Mouse (Mus musculus) hindbrain, embryonic 15.5 days (tissue): ENCODE data around the gene Defb42. TPM values are rescaled to one million over a fixed set of nuclear protein-coding genes. Genes with fewer than 3 reads are reported as not detected.

Experiments used
- ATAC-seq: fragments of 200-750 bp; cut with Nextera tagmentation; 2 replicates; pipeline ENCODE4 v1.8.0; 2017; ENCODE audit warnings: low read depth, moderate number of reproducible peaks, moderate TSS enrichment; ENCODE audit not compliant: low FRiP score
- H3K27ac ChIP-seq: fragments of 300-500 bp; sonication (generic); replicated peaks from 2 replicates; pipeline ENCODE4 v1.5.1; 2015; ENCODE audit warnings: mild to moderate bottlenecking, inconsistent platforms
- H3K27me3 ChIP-seq: fragments of 300-500 bp; sonication (generic); 2 replicates; pipeline ENCODE4 v1.6.1; 2015; ENCODE audit warnings: control low read depth, inconsistent platforms
- H3K36me3 ChIP-seq: fragments of 300-500 bp; sonication (generic); 2 replicates; pipeline ENCODE4 v1.6.1; 2015; ENCODE audit warnings: control low read depth, inconsistent platforms
- H3K4me1 ChIP-seq: fragments of 300-500 bp; sonication (generic); replicated peaks from 2 replicates; pipeline ENCODE4 v1.6.1; 2015; ENCODE audit warnings: control low read depth, inconsistent platforms
- H3K4me2 ChIP-seq: fragments of 300-500 bp; sonication (generic); 2 replicates; pipeline ENCODE4 v1.6.1; 2015; ENCODE audit warnings: moderate library complexity, mild to moderate bottlenecking, inconsistent platforms
- H3K4me3 ChIP-seq: fragments of 300-500 bp; sonication (generic); 2 replicates; pipeline ENCODE4 v1.5.1; 2015; ENCODE audit warnings: mild to moderate bottlenecking, inconsistent platforms
- H3K9ac ChIP-seq: fragments of 300-500 bp; sonication (generic); 2 replicates; pipeline ENCODE4 v1.6.1; 2015; ENCODE audit warnings: inconsistent platforms
- H3K9me3 ChIP-seq: fragments of 300-500 bp; sonication (generic); 2 replicates; pipeline ENCODE4 v1.6.1; 2016; ENCODE audit warnings: control low read depth, inconsistent platforms
- WGBS: fragments of 180-500 bp; shearing (Covaris S2); methylation state at CpG from one replicate; pipeline ENCODE4 v1.1.7; 2015; 5-methylcytosine and 5-hydroxymethylcytosine counted together
- polyA plus RNA-seq: library from polyadenylated mRNA; unstranded; fragments of >200 nt; fragmentation: Nextera tagmentation; extraction: Ambion mirVana; gene quantifications from 2 replicates; pipeline ENCODE4 v1.2.1, GENCODE M21; 2015

The Defb42 gene
- polyA plus RNA-seq, 1 experiment from 2014 or later, result 0.64 TPM

- Histone ChIP-seq H3K9me3 (no peaks in the 10 kb centered on the region), H3K4me2 (no peak overlapping the region), H3K36me3 (no peaks in the 10 kb centered on the region), H3K4me3 (no peak overlapping the region), H3K9ac (no peak overlapping the region), H3K27ac (no peak overlapping the region), H3K27me3 (no peaks in the 10 kb centered on the region), H3K4me1 (peaks cover 3% of the 10 kb centered on the region; the same call in 1 of the 2 replicates)
- WGBS, result 90% methylated on average over 2 of the region's 2 CpGs
- no peak for ATAC-seq
Observed at GRCm38 (mm10) chr14:63062184-63062583, 15.4 kb downstream of the Defb42 start.

- H3K4me3 ChIP-seq, result no peak overlapping the region
- ATAC-seq, result no peak
- no peaks in the 10 kb centered on the region for H3K27me3 ChIP-seq
- H3K27ac ChIP-seq, result no peak overlapping the region
- H3K4me2 ChIP-seq, result no peak overlapping the region
- H3K9me3 ChIP-seq, result no peaks in the 10 kb centered on the region
- H3K36me3 ChIP-seq, result no peaks in the 10 kb centered on the region
- H3K9ac ChIP-seq, result no peak overlapping the region
- 81% methylated on average over 5 of the region's 5 CpGs for WGBS
- peaks cover 3% of the 10 kb centered on the region; the same call in 1 of the 2 replicates for H3K4me1 ChIP-seq
Observed at GRCm38 (mm10) chr14:63065391-63065790, 18.6 kb downstream of the Defb42 start.

- ATAC-seq, result peak; percentile 38; the same call in 1 of the 2 replicates
- peak overlapping the region; percentile 47 for H3K4me2 ChIP-seq
- peaks cover 3% of the 10 kb centered on the region; the same call in 1 of the 2 replicates for H3K4me1 ChIP-seq
- H3K9me3 ChIP-seq, result no peaks in the 10 kb centered on the region
- H3K27ac ChIP-seq, result no peak overlapping the region
- 31% methylated on average over 16 of the region's 16 CpGs for WGBS
- no peaks in the 10 kb centered on the region for H3K27me3 ChIP-seq
- H3K36me3 ChIP-seq, result no peaks in the 10 kb centered on the region
- H3K4me3 ChIP-seq, result no peak overlapping the region
- H3K9ac ChIP-seq, result no peak overlapping the region
Observed at GRCm38 (mm10) chr14:63066630-63067310, 20.0 kb downstream of the Defb42 start.

GRCm38 (mm10) chr14:63067708-63068107, 20.9 kb downstream of the Defb42 start:
- no peaks in the 10 kb centered on the region for H3K9me3 ChIP-seq
- H3K4me2 ChIP-seq, result no peak overlapping the region
- H3K4me1 ChIP-seq, result peaks cover 3% of the 10 kb centered on the region; the same call in 1 of the 2 replicates
- ATAC-seq, result no peak
- H3K27me3 ChIP-seq, result no peaks in the 10 kb centered on the region
- H3K4me3 ChIP-seq, result no peak overlapping the region
- no peak overlapping the region for H3K27ac ChIP-seq
- H3K9ac ChIP-seq, result no peak overlapping the region
- no peaks in the 10 kb centered on the region for H3K36me3 ChIP-seq
- WGBS, result 79% methylated on average over 15 of the region's 15 CpGs

Other genes starting within 250 kb of the Defb42 start
- 7.6 and 8.1 TPM in 2 replicates for gene Wdfy2, start 209.3 kb upstream of the Defb42 start, polyA plus RNA-seq
- not detected in 2 replicates for gene Defb48, start 62.5 kb upstream of the Defb42 start, polyA plus RNA-seq
- gene Defb47, start 48.9 kb upstream of the Defb42 start, polyA plus RNA-seq, result not detected in 2 replicates
- not detected in 2 replicates for gene Defb43, start 35.2 kb upstream of the Defb42 start, polyA plus RNA-seq
- gene Defb30, start 3.0 kb downstream of the Defb42 start, polyA plus RNA-seq, result not detected in 2 replicates